Mouse (Mus musculus) heart, embryonic 14.5 days (tissue): ENCODE measurements around the gene Necab2. TPM values are rescaled to one million over a fixed set of nuclear protein-coding genes. Genes with fewer than 3 reads are reported as not detected.

Source experiments
- ATAC-seq: fragments of 200-750 bp; cut with Nextera tagmentation; 2 replicates; pipeline ENCODE4 v1.8.0; 2017; ENCODE audit warnings: low read depth, moderate TSS enrichment; ENCODE audit not compliant: insufficient number of reproducible peaks, insufficient read depth, low FRiP score
- H3K27ac ChIP-seq, 2 experiments: fragments of 200-500 bp in 1 of 2; fragments of 300-500 bp in 1 of 2; sonication (generic) in 1 of 2; replicated peaks in 1 of 2; 2 replicates each; pipeline ENCODE4 v1.5.1; 2012 to 2014; ENCODE audit warnings: low read depth in 2 of 2, low read length in 2 of 2, control low read depth in 1 of 2, mild to moderate bottlenecking in 1 of 2, mixed read lengths in 1 of 2; ENCODE audit not compliant: control insufficient read depth in 1 of 2, insufficient read depth in 1 of 2
- H3K27me3 ChIP-seq: fragments of 300-500 bp; sonication (generic); 2 replicates; pipeline ENCODE4 v1.6.1; 2014; ENCODE audit warnings: mild to moderate bottlenecking, low read length, control low read depth; ENCODE audit not compliant: control insufficient read depth, insufficient read depth
- H3K36me3 ChIP-seq: fragments of 300-500 bp; sonication (generic); 2 replicates; pipeline ENCODE4 v1.6.1; 2014; ENCODE audit warnings: mild to moderate bottlenecking, control low read depth, low read length, mixed read lengths; ENCODE audit not compliant: control insufficient read depth, insufficient read depth
- H3K4me1 ChIP-seq, 2 experiments: fragments of 200-500 bp in 1 of 2; fragments of 300-500 bp in 1 of 2; sonication (generic) in 1 of 2; 2 replicates each; pipeline ENCODE4 v1.6.1; 2012 to 2014; ENCODE audit warnings: low read length in 2 of 2, control low read depth in 1 of 2, mixed read lengths in 1 of 2; ENCODE audit not compliant: control insufficient read depth in 2 of 2, insufficient read depth in 2 of 2
- H3K4me2 ChIP-seq: fragments of 300-500 bp; sonication (generic); 2 replicates; pipeline ENCODE4 v1.6.1; 2014; ENCODE audit warnings: mild to moderate bottlenecking, low read length
- H3K4me3 ChIP-seq, 2 experiments: fragments of 200-500 bp in 1 of 2; fragments of 300-500 bp in 1 of 2; sonication (generic) in 1 of 2; 2 replicates each; pipeline ENCODE4 v1.5.1; 2012 to 2014; ENCODE audit warnings: low read length in 2 of 2, mild to moderate bottlenecking in 2 of 2, control low read depth in 1 of 2, low read depth in 1 of 2, moderate library complexity in 1 of 2; ENCODE audit not compliant: control insufficient read depth in 1 of 2, insufficient read depth in 1 of 2
- H3K9ac ChIP-seq: fragments of 300-500 bp; sonication (generic); 2 replicates; pipeline ENCODE4 v1.6.1; 2014; ENCODE audit warnings: mild to moderate bottlenecking, low read length
- H3K9me3 ChIP-seq: fragments of 300-500 bp; sonication (generic); 2 replicates; pipeline ENCODE4 v1.6.1; 2016; ENCODE audit warnings: low read length, control low read depth; ENCODE audit not compliant: control insufficient read depth
- WGBS: fragments of 180-500 bp; shearing (Covaris S2); extraction: QIAGEN DNeasy Blood & Tissue Kit; methylation state at CpG from one replicate; pipeline ENCODE4 v1.1.7; 2014; 5-methylcytosine and 5-hydroxymethylcytosine counted together
- polyA plus RNA-seq: library from polyadenylated mRNA; unstranded; fragments of >200 nt; fragmentation: Nextera tagmentation; extraction: Ambion mirVana; gene quantifications from 2 replicates; pipeline ENCODE4 v1.2.1, GENCODE M21; 2014

The Necab2 gene
- polyA plus RNA-seq, 1 experiment from 2014 or later = 0.27 TPM

DNA sequence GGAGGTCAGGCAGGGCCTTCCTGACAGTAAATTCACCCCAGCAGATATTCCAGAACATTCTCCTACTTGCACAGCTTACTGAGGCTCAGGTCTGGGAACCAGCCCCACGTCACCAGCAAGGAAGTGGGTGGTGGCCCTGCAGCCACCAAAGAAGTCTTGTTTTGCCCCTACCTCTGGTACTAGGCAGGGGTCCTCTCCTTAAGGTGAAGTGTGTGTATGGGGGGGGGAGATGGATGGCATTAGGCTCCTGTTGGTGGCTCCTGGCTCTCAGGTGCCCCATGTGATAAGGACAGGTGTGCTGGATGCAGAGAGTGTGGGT is 5.6 kb upstream of the Necab2 start:
- Histone ChIP-seq H3K27ac (no peak overlapping the region), H3K27me3 (peaks cover 26% of the 10 kb centered on the region), H3K4me2 (peak overlapping the region; percentile 35; the same call in 1 of the 2 replicates)

GRCm38 (mm10) chr8:119442013-119442412 is 4.5 kb upstream of the Necab2 start:
- Histone ChIP-seq H3K9ac (no peak overlapping the region), H3K9me3 (no peaks in the 10 kb centered on the region), H3K36me3 (no peaks in the 10 kb centered on the region), H3K4me2 (no peak overlapping the region), H3K4me1 (peaks cover 10 to 17% of the 10 kb centered on the region in 2 experiments; a peak in 3 of 4 replicates), H3K4me3 (no peak overlapping the region), H3K27ac (no peak overlapping the region), H3K27me3 (peaks cover 32% of the 10 kb centered on the region)
- ATAC-seq = no peak
- 56% methylated on average over 5 of the region's 5 CpGs for WGBS

More for the DNA sequence above, 5.6 kb upstream of the Necab2 start:
- no peak for ATAC-seq
- H3K4me1 ChIP-seq = peaks cover 17 to 19% of the 10 kb centered on the region in 2 experiments
- WGBS = 38% methylated on average over 1 of the region's 1 CpGs
- H3K9ac ChIP-seq = no peak overlapping the region
- no peaks in the 10 kb centered on the region for H3K9me3 ChIP-seq
- H3K4me3 ChIP-seq = no peak overlapping the region
- H3K36me3 ChIP-seq = no peaks in the 10 kb centered on the region

GRCm38 (mm10) chr8:119442970-119443369 is 3.5 kb upstream of the Necab2 start:
- peaks cover 41% of the 10 kb centered on the region for H3K27me3 ChIP-seq
- 93% methylated on average over 8 of the region's 8 CpGs for WGBS

GRCm38 (mm10) chr8:119446990-119447780 is 666 bp downstream of the Necab2 start:
- Histone ChIP-seq H3K4me3 (peak overlapping the region; percentile 45 to 65), H3K36me3 (no peaks in the 10 kb centered on the region), H3K27ac (no peak overlapping the region), H3K4me1 (0 out of 4 replicates have a peak, but pooled peaks cover 0 to 4% of the 10 kb centered on the region in 2 experiments), H3K9me3 (no peaks in the 10 kb centered on the region), H3K27me3 (peaks cover 63% of the 10 kb centered on the region), H3K9ac (peak overlapping the region; percentile 75), H3K4me2 (peak overlapping the region; percentile 99)
- no peak for ATAC-seq
- 2% methylated on average over 52 of the region's 80 CpGs for WGBS

More at GRCm38 (mm10) chr8:119442970-119443369, 3.5 kb upstream of the Necab2 start:
- no peak for ATAC-seq
- Histone ChIP-seq H3K4me1 (peaks cover 9 to 13% of the 10 kb centered on the region in 2 experiments; a peak in 3 of 4 replicates), H3K9me3 (no peaks in the 10 kb centered on the region), H3K9ac (no peak overlapping the region), H3K36me3 (no peaks in the 10 kb centered on the region), H3K27ac (no peak overlapping the region), H3K4me3 (no peak overlapping the region), H3K4me2 (no peak overlapping the region)

DNA sequence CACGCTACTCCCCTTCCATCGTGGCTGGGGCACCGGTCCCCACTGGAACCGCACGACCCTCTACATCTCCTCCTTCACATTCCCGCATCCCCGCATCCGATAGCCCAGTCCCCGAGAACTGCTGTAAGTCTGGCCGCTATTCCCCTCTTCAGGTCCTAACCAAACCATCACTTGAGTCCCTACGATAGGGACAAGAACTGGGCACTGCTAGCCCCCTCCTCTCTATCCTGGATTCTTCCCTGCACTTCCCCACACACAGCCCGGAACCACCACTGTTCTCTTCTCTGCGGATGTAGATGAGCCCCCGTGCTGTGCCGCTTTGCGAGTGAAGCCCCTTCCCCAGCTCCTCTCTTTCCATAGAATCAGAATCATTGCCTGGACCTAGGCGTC is 1.3 kb downstream of the Necab2 start:
- no peaks in the 10 kb centered on the region for H3K9me3 ChIP-seq
- peaks cover 61% of the 10 kb centered on the region for H3K27me3 ChIP-seq
- no peak overlapping the region for H3K4me2 ChIP-seq
- 0 out of 4 replicates have a peak, but pooled peaks cover 0 to 4% of the 10 kb centered on the region in 2 experiments for H3K4me1 ChIP-seq
- no peak overlapping the region for H3K9ac ChIP-seq
- peak overlapping the region in 1 of 2 experiments; percentile 65; a peak in 1 of 4 replicates for H3K4me3 ChIP-seq
- WGBS = 3% methylated on average over 17 of the region's 17 CpGs
- H3K36me3 ChIP-seq = no peaks in the 10 kb centered on the region
- ATAC-seq = no peak
- no peak overlapping the region for H3K27ac ChIP-seq

DNA sequence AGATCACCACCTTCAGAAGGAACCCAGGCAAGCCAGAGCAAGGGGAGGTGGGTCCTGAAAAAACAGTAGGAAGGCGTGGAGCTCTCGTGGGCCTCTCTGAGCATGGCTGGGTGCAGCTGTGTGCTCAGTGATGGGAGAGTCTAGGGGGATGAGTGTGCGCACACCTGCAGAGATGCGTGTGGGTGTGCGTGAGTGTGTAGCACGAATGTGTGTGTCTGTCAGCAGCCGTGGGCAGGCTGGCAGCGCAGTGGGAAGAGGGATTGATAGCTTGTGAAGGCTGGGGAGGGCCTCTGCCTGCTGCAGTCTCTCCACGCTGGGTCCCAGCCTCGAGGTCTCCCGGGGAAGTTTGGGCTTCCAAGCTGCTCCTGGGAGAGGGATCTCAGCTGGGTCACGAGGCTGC is 3.1 kb downstream of the Necab2 start:
- 0 out of 4 replicates have a peak, but pooled peaks cover 0 to 4% of the 10 kb centered on the region in 2 experiments for H3K4me1 ChIP-seq
- WGBS = 67% methylated on average over 12 of the region's 12 CpGs
- H3K27me3 ChIP-seq = peaks cover 67% of the 10 kb centered on the region
- H3K36me3 ChIP-seq = no peaks in the 10 kb centered on the region
- H3K27ac ChIP-seq = no peak overlapping the region
- H3K4me2 ChIP-seq = no peak overlapping the region
- no peak overlapping the region for H3K4me3 ChIP-seq
- H3K9ac ChIP-seq = no peak overlapping the region
- no peak for ATAC-seq
- no peaks in the 10 kb centered on the region for H3K9me3 ChIP-seq

GRCm38 (mm10) chr8:119451131-119451530 is 4.6 kb downstream of the Necab2 start:
- WGBS = 86% methylated on average over 4 of the region's 4 CpGs
- Histone ChIP-seq H3K27me3 (peaks cover 53% of the 10 kb centered on the region), H3K36me3 (no peaks in the 10 kb centered on the region)

More at GRCm38 (mm10) chr8:119451131-119451530, 4.6 kb downstream of the Necab2 start:
- no peak overlapping the region for H3K9ac ChIP-seq
- no peak overlapping the region for H3K27ac ChIP-seq
- no peak overlapping the region for H3K4me3 ChIP-seq
- H3K4me1 ChIP-seq = peaks cover 6 to 10% of the 10 kb centered on the region in 2 experiments; a peak in 3 of 4 replicates
- H3K4me2 ChIP-seq = no peak overlapping the region
- H3K9me3 ChIP-seq = no peaks in the 10 kb centered on the region
- no peak for ATAC-seq
